Mouse (Mus musculus): ENCODE measurements around the gene Gm27235.

Gene Gm27235

GRCm38 (mm10) chr9:35790001-35790400, at the start of gene Gm27235, which contains the start of gene D730048I06Rik:
Gene Gm27235 (minus strand): TSS chr9:35790101.
Gene D730048I06Rik (minus strand): TSS chr9:35790112.
- DNase-seq (ENCODE audit: low read depth, low spot score) = no peak

- DNase-seq (ENCODE audit: low read depth, low spot score) = peak; percentile 1
Measured at GRCm38 (mm10) chr9:35817881-35818280, 28.0 kb upstream of the Gm27235 start.

- DNase-seq (ENCODE audit: low read depth, low spot score) = no peak
Measured at GRCm38 (mm10) chr9:35798146-35798545, 8.2 kb upstream of the Gm27235 start.

- no peak for DNase-seq (ENCODE audit: low read depth, low spot score)
Measured at GRCm38 (mm10) chr9:35778009-35778408, 11.9 kb downstream of the Gm27235 start, which contains the start of gene Gm17727. Gene Gm17727 (minus strand): TSS chr9:35778109.

GRCm38 (mm10) chr9:35756843-35757242, 33.1 kb downstream of the Gm27235 start:
- DNase-seq (ENCODE audit: low read depth, low spot score) = no peak

- no peak for DNase-seq (ENCODE audit: low read depth, low spot score)
Measured at GRCm38 (mm10) chr9:35740749-35741148, 49.2 kb downstream of the Gm27235 start, which contains the start of gene Gm17677. Gene Gm17677 (plus strand): TSS chr9:35741049.

Data from ZHBTc4 (cell line).